Mouse (Mus musculus) forebrain, embryonic 15.5 days (tissue): Measurements from ENCODE around the gene Gm10234. TPM values are rescaled to one million over a fixed set of nuclear protein-coding genes. Genes with fewer than 3 reads are reported as not detected.

ENCODE experiments used
- ATAC-seq: fragments of 200-750 bp; cut with Nextera tagmentation; replicated peaks from 2 replicates; pipeline ENCODE4 v1.8.0; 2017; ENCODE audit warnings: mild to moderate bottlenecking, moderate TSS enrichment, moderate library complexity
- H3K27ac ChIP-seq: fragments of 300-500 bp; sonication (generic); replicated peaks from 2 replicates; pipeline ENCODE4 v1.5.1; 2015; ENCODE audit warnings: mild to moderate bottlenecking, inconsistent platforms
- H3K27me3 ChIP-seq: fragments of 300-500 bp; sonication (generic); 2 replicates; pipeline ENCODE4 v1.6.1; 2015; ENCODE audit warnings: inconsistent platforms
- H3K36me3 ChIP-seq: fragments of 300-500 bp; sonication (generic); 2 replicates; pipeline ENCODE4 v1.6.1; 2015; ENCODE audit warnings: mild to moderate bottlenecking, inconsistent platforms
- H3K4me1 ChIP-seq: fragments of 300-500 bp; sonication (generic); 2 replicates; pipeline ENCODE4 v1.6.1; 2015; ENCODE audit warnings: inconsistent platforms
- H3K4me2 ChIP-seq: fragments of 300-500 bp; sonication (generic); replicated peaks from 2 replicates; pipeline ENCODE4 v1.6.1; 2015; ENCODE audit warnings: mild to moderate bottlenecking, inconsistent platforms
- H3K4me3 ChIP-seq: fragments of 300-500 bp; sonication (generic); 2 replicates; pipeline ENCODE4 v1.5.1; 2015; ENCODE audit warnings: mild to moderate bottlenecking, inconsistent platforms
- H3K9ac ChIP-seq: fragments of 300-500 bp; sonication (generic); replicated peaks from 2 replicates; pipeline ENCODE4 v1.6.1; 2015; ENCODE audit warnings: mild to moderate bottlenecking, inconsistent platforms
- H3K9me3 ChIP-seq: fragments of 300-500 bp; sonication (generic); 2 replicates; pipeline ENCODE4 v1.6.1; 2016; ENCODE audit warnings: inconsistent platforms
- WGBS: fragments of 180-500 bp; shearing (Covaris S2); methylation state at CpG from one replicate; pipeline ENCODE4 v1.1.7; 2015; ENCODE audit warnings: mixed read lengths; 5-methylcytosine and 5-hydroxymethylcytosine counted together
- polyA plus RNA-seq: library from polyadenylated mRNA; unstranded; fragments of >200 nt; fragmentation: Nextera tagmentation; extraction: Ambion mirVana; gene quantifications from 2 replicates; pipeline ENCODE4 v1.2.1, GENCODE M21; 2015

The Gm10234 gene
- not detected in 2 replicates for polyA plus RNA-seq

DNA sequence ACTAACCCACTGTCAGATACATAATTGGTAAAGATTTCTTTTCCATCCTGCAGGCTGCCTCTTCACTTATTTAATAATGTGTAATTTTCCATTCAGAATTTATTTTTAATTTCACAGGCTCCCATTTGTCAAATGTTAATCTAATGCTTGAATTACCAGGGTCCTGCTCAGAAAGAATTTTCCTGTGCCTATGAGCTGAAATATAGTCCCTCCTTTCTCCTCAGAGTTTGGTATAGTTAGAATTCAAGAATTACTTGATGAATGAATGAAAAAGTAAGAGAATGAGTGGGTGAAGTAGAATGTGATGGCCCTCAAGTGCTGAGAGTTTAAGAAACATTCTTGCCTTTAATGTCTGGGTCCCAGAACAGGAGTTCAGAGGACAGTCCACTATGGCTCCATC, at the start of gene Gm10234:
Gm10234 (plus strand) TSS at position 301 of the 400 bp plus-strand sequence.
- no peak within 1 kb of the TSS for H3K4me2 ChIP-seq
- H3K9ac ChIP-seq = no peak within 1 kb of the TSS
- no peak for ATAC-seq
- no peak within 1 kb of the TSS for H3K4me3 ChIP-seq
- no peaks in the 10 kb centered on the region for H3K9me3 ChIP-seq
- H3K27ac ChIP-seq = no peak within 1 kb of the TSS
- H3K4me1 ChIP-seq = no peaks in the 10 kb centered on the region
- no peaks in the 10 kb centered on the region for H3K27me3 ChIP-seq
- no peaks in the 10 kb centered on the region for H3K36me3 ChIP-seq

DNA sequence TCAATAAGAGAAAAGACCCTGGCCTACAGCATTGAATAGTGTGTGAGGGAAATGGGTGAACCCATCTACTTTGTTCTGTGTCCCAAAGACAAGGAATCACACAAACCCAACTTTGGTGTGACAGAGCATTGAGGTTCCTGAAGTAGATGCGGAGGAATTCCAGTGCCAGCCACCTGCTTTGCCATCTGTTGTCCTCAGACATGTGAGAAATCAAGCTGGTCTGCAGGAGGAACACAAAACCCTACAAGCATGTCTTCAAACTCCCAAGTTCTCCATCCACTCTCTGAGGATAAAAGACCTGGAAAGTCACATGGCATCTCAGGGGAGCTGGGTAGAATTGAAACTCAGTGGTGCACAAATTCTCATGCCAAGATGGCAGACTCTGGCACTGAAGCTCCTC, 44.3 kb upstream of the Gm10234 start:
- no peak overlapping the region for H3K27ac ChIP-seq
- no peaks in the 10 kb centered on the region for H3K36me3 ChIP-seq
- no peak overlapping the region for H3K9ac ChIP-seq
- H3K4me2 ChIP-seq = no peak overlapping the region
- no peak for ATAC-seq
- no peaks in the 10 kb centered on the region for H3K9me3 ChIP-seq
- H3K4me3 ChIP-seq = no peak overlapping the region
- no peaks in the 10 kb centered on the region for H3K4me1 ChIP-seq
- WGBS = 94% methylated on average over 1 of the region's 1 CpGs
- H3K27me3 ChIP-seq = no peaks in the 10 kb centered on the region

DNA sequence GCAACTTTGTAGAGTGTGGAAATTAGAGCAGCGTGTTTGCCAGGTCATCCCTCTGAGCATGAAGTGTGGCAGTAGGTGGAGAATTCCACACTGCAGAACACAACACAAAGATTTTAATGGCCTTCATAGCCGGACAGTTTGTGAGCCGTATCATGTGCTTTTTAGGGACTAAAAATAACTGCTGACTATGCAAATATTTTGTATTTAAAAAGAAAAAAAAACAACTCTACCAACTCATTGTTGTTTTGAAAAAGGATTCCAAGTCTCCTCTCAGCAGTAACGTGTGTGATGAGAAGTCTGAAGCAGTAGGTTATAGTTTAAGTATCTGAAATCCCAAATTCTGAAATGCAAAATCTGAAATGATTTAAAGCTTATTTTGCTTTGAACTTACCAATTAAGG, 25.9 kb upstream of the Gm10234 start:
- H3K27ac ChIP-seq = no peak overlapping the region
- no peaks in the 10 kb centered on the region for H3K36me3 ChIP-seq
- ATAC-seq = no peak
- WGBS = 82% methylated on average over 4 of the region's 4 CpGs
- no peak overlapping the region for H3K9ac ChIP-seq
- H3K27me3 ChIP-seq = no peaks in the 10 kb centered on the region
- no peak overlapping the region for H3K4me3 ChIP-seq
- H3K4me1 ChIP-seq = no peaks in the 10 kb centered on the region
- H3K9me3 ChIP-seq = no peaks in the 10 kb centered on the region
- H3K4me2 ChIP-seq = no peak overlapping the region

DNA sequence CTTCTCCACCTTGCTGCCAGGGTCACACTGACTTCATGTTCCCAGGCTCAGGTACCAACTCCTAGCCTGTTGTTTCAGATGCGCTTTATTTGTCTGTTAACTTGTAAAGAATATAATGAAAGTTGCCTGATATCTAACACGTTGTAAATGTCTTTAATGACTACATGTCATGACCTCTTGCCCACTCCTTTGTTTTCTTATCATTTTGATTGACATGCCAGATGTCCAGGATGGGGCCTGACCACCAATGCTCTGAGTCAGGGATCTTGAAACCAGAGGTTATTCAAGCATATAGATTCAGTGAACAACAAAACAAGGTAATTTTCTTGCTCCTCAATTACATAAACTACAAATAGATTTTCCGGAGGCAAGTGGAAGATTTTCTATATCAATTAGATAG, 23.5 kb upstream of the Gm10234 start:
- no peaks in the 10 kb centered on the region for H3K36me3 ChIP-seq
- WGBS = 87% methylated on average over 3 of the region's 3 CpGs
- ATAC-seq = no peak
- H3K4me3 ChIP-seq = no peak overlapping the region
- H3K4me1 ChIP-seq = no peaks in the 10 kb centered on the region
- no peak overlapping the region for H3K9ac ChIP-seq
- H3K4me2 ChIP-seq = no peak overlapping the region
- no peak overlapping the region for H3K27ac ChIP-seq
- no peaks in the 10 kb centered on the region for H3K27me3 ChIP-seq
- no peaks in the 10 kb centered on the region for H3K9me3 ChIP-seq

DNA sequence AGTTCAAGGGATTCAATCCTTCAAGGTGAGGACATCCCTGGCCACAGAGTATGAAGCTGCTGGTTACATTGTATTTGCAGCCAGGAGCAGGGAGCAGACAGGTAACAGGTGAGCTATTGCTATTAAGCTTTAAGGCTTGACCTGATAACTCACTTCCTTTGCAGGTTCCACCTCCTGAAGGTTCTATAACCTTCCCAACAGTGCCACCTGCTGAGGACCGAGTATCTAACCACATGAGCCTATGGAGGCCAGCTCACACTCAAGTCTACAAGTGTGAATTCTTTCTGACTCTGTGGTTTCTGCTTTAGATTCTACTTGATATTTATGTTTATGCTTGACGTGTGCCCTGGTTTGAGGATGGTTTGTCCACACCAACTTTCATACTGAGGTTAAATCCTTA, 21.3 kb upstream of the Gm10234 start:
- Histone ChIP-seq H3K27me3 (no peaks in the 10 kb centered on the region), H3K4me1 (no peaks in the 10 kb centered on the region), H3K4me2 (no peak overlapping the region), H3K4me3 (no peak overlapping the region), H3K27ac (no peak overlapping the region), H3K9me3 (no peaks in the 10 kb centered on the region), H3K36me3 (no peaks in the 10 kb centered on the region), H3K9ac (no peak overlapping the region)
- no peak for ATAC-seq
- 85% methylated on average over 2 of the region's 2 CpGs for WGBS

DNA sequence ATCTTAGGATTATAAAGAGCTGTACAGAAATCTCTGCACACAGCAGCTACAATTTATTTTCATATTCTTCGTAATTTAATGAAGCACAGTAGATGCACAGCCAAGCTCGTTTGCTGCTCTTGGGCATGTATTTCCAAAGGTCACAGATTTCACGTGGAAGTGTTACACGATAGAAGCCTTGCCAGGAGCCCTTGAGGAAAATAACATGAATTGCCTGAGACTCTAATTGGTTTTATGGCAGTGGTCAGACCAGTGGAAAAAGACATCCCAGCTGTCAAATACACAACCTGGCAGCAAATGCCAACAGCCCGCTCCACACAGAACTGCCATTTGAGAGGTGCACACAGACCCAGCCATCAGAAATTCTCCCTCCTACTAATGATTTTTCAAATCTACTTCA, 9.3 kb downstream of the Gm10234 start:
- H3K27me3 ChIP-seq = no peaks in the 10 kb centered on the region
- 0 out of 2 replicates have a peak, but pooled peaks cover 5% of the 10 kb centered on the region for H3K4me1 ChIP-seq
- no peaks in the 10 kb centered on the region for H3K9me3 ChIP-seq
- no peak overlapping the region for H3K9ac ChIP-seq
- no peak overlapping the region for H3K27ac ChIP-seq
- ATAC-seq = no peak
- no peak overlapping the region for H3K4me3 ChIP-seq
- H3K36me3 ChIP-seq = no peaks in the 10 kb centered on the region
- 52% methylated on average over 5 of the region's 5 CpGs for WGBS
- H3K4me2 ChIP-seq = no peak overlapping the region

DNA sequence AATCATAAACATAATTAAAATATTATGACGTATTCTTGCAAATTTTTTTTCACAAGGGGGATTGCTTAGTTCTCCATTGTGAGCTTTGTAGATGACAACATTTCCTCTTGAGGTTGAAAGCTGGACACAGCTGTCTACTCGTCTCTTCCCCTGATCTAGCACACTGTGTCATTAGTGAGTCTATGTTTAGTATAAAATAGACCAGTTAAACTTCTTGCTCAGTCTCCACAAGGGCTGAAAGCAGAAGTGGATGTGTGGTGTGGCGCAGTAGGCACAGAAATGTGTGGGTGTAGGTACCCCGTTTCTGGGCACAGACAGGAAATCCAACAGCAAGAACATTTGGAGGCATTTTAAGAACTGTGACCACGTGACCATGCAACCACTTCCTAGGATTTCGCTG, 12.9 kb downstream of the Gm10234 start:
- WGBS = 93% methylated on average over 6 of the region's 6 CpGs
- H3K27me3 ChIP-seq = no peaks in the 10 kb centered on the region
- no peak overlapping the region for H3K9ac ChIP-seq
- ATAC-seq = no peak
- no peaks in the 10 kb centered on the region for H3K36me3 ChIP-seq
- H3K27ac ChIP-seq = no peak overlapping the region
- no peak overlapping the region for H3K4me3 ChIP-seq
- no peaks in the 10 kb centered on the region for H3K9me3 ChIP-seq
- H3K4me1 ChIP-seq = 0 out of 2 replicates have a peak, but pooled peaks cover 5% of the 10 kb centered on the region
- H3K4me2 ChIP-seq = no peak overlapping the region

DNA sequence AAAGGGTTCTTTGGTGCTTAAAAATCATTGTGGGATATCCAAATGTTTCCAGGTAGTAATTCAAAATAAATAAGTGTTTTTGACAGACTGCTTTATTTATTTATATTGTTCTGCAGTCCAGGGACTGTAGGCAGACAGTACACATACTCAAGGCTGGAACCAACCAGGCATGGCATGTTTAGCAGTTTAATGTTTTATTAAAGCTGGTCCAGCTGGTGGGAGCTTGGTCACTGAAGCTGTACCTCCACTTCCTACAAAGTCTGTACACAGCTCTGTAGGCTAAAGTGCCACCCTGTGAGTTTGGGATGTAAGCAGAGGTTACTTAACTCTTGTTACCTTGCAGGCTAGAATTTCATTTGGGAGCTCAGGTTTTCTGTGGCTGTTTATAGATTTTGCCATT, 27.5 kb downstream of the Gm10234 start:
- H3K36me3 ChIP-seq = no peaks in the 10 kb centered on the region
- no peaks in the 10 kb centered on the region for H3K27me3 ChIP-seq
- no peak overlapping the region for H3K9ac ChIP-seq
- H3K9me3 ChIP-seq = no peaks in the 10 kb centered on the region
- ATAC-seq = no peak
- no peak overlapping the region for H3K4me2 ChIP-seq
- H3K27ac ChIP-seq = no peak overlapping the region
- no peak overlapping the region for H3K4me3 ChIP-seq
- no peaks in the 10 kb centered on the region for H3K4me1 ChIP-seq

DNA sequence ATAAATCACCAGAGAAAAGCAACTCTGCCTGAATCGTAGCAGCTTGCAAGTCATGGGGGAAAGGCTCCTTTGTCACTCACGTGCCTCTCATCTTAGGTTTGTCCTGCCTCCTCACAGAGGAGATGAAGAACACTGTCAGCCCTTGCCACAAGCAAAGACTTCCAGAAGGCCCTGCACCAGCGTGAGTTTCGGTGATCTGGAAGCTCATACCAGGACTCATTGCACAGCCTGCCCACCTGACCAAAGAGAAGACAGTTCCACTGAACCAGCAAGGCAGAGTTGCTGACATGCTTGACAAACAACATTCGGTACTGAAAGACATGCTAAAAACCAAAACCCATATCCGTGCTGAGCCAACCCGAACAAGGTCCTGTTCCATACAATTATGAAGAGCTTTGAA, 31.1 kb downstream of the Gm10234 start:
- H3K27ac ChIP-seq = no peak overlapping the region
- H3K4me2 ChIP-seq = no peak overlapping the region
- no peak overlapping the region for H3K4me3 ChIP-seq
- H3K9me3 ChIP-seq = no peaks in the 10 kb centered on the region
- WGBS = 92% methylated on average over 7 of the region's 7 CpGs
- H3K36me3 ChIP-seq = no peaks in the 10 kb centered on the region
- no peaks in the 10 kb centered on the region for H3K4me1 ChIP-seq
- H3K9ac ChIP-seq = no peak overlapping the region
- H3K27me3 ChIP-seq = no peaks in the 10 kb centered on the region
- ATAC-seq = no peak

DNA sequence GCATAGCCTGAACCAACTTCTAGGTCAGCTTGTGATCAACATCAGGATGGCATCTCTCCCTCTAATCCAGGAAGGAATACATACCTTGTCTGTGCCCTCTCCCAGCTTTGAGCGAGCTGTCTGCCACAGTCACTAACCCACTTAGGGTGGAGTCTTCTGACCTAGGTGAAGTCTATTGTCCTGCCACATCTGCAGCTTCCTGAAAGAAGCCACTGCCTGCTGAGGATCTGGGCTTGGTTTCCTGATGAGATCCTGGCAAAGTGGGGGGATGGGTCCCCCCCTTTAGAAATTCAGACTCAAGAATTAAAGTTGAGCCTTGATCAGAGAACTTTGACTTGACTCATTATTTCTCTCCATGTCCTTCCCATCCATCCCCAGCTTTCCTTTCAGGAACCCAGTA, 32.0 kb downstream of the Gm10234 start:
- H3K27me3 ChIP-seq = no peaks in the 10 kb centered on the region
- no peaks in the 10 kb centered on the region for H3K36me3 ChIP-seq
- no peaks in the 10 kb centered on the region for H3K4me1 ChIP-seq
- H3K4me2 ChIP-seq = no peak overlapping the region
- H3K9ac ChIP-seq = no peak overlapping the region
- 91% methylated on average over 1 of the region's 1 CpGs for WGBS
- no peak overlapping the region for H3K4me3 ChIP-seq
- H3K9me3 ChIP-seq = no peaks in the 10 kb centered on the region
- H3K27ac ChIP-seq = no peak overlapping the region
- no peak for ATAC-seq

DNA sequence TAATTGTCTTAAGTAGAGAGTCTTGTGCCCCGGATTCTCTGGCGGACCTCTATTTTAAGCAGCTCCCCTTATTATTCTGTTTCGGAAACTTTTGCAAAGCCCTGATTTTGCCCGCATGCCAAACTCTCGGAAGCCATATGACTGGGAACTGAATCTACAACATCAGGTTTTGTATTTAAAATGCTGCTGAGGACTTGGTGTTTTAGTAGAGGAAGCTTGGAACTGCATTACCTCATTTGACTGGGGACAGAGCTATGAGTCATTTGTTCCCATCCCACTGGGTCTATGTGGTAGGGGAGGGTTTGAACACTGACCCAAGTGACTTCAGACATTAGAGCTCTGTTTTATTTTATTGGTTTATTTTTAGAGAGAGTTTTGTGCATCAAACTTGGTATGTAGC, 38.2 kb downstream of the Gm10234 start:
- ATAC-seq = no peak
- Histone ChIP-seq H3K27me3 (no peaks in the 10 kb centered on the region), H3K4me3 (no peak overlapping the region), H3K9ac (no peak overlapping the region), H3K9me3 (no peaks in the 10 kb centered on the region), H3K4me2 (no peak overlapping the region), H3K36me3 (no peaks in the 10 kb centered on the region), H3K4me1 (no peaks in the 10 kb centered on the region), H3K27ac (no peak overlapping the region)
- 81% methylated on average over 5 of the region's 5 CpGs for WGBS

DNA sequence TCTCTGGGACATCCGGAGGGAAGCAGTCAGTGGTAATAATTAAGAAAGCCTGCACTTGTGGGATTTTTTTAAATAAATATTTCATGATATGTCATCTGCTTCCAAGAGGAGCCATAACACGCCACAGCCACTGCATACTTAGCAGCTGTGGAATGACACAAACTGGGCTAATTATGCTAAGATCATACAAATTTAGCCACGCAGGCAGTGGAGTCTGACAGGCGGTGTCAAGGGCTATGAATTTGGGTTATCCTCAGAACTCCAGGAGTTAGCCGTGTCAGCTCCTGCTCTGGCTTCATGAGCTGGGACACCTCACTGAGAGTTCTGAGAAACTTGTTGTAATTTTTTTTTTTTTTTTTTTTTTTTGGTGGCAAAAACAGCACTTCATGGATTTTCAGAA, 40.8 kb downstream of the Gm10234 start:
- H3K9me3 ChIP-seq = no peaks in the 10 kb centered on the region
- no peak for ATAC-seq
- WGBS = 83% methylated on average over 5 of the region's 5 CpGs

DNA sequence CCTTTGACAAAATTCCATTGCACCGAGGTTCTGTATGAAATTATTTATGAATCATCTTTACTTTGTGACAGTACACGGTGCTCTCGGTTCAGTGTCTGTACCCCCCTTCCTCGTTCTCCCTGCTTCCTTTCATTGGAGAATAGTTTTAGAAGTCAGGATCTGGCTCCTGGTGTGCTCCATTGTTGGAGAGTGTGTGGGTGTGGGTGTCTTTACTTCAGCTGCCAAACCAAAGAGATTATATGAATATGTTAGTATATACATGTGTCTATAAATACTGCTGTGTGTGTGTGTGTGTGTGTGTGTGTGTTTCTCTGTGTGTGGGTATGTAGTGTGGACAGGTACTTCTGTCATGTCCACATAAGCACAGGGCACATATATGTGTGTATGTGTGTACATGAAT, 49.9 kb downstream of the Gm10234 start:
- Histone ChIP-seq H3K4me2 (no peak overlapping the region), H3K4me3 (no peak overlapping the region), H3K36me3 (no peaks in the 10 kb centered on the region), H3K4me1 (no peaks in the 10 kb centered on the region), H3K27me3 (no peaks in the 10 kb centered on the region), H3K9ac (no peak overlapping the region), H3K27ac (no peak overlapping the region), H3K9me3 (no peaks in the 10 kb centered on the region)
- 77% methylated on average over 4 of the region's 4 CpGs for WGBS
- no peak for ATAC-seq

More for the DNA sequence above, 40.8 kb downstream of the Gm10234 start:
- Histone ChIP-seq H3K4me1 (no peaks in the 10 kb centered on the region), H3K4me2 (no peak overlapping the region), H3K36me3 (no peaks in the 10 kb centered on the region), H3K4me3 (no peak overlapping the region), H3K9ac (no peak overlapping the region), H3K27me3 (no peaks in the 10 kb centered on the region), H3K27ac (no peak overlapping the region)
